Mouse (Mus musculus) neural tube, embryonic 11.5 days (tissue): ENCODE measurements at regions not wholly inside any gene's neighbourhood (a gene's known extent, or its start where the extent isn't known, plus 50 kb on each side); places are given as distances from the start of the nearest gene placed in this dataset.

ENCODE experiments used
- ATAC-seq: fragments of 200-750 bp; cut with Nextera tagmentation; 2 replicates; pipeline ENCODE4 v1.8.0; 2017; ENCODE audit warnings: moderate number of reproducible peaks, mild to moderate bottlenecking, moderate TSS enrichment, moderate library complexity; ENCODE audit not compliant: insufficient read depth, low FRiP score, low TSS enrichment
- DNase-seq: peaks from one replicate; pipeline ENCODE4 v3.0.0-alpha.2; 2015; ENCODE audit warnings: low spot score
- H3K27ac ChIP-seq: fragments of 300-500 bp; sonication (generic); 2 replicates; pipeline ENCODE4 v1.5.1; 2014; ENCODE audit warnings: low read depth, mild to moderate bottlenecking, low read length
- H3K27me3 ChIP-seq: fragments of 300-500 bp; sonication (generic); 2 replicates; pipeline ENCODE4 v1.6.1; 2014; ENCODE audit warnings: mild to moderate bottlenecking, low read length, mixed read lengths; ENCODE audit not compliant: control insufficient read depth, insufficient read depth
- H3K36me3 ChIP-seq: fragments of 300-500 bp; sonication (generic); 2 replicates; pipeline ENCODE4 v1.6.1; 2014; ENCODE audit warnings: mild to moderate bottlenecking, low read length, moderate library complexity, mixed read lengths; ENCODE audit not compliant: control insufficient read depth, insufficient read depth
- H3K4me1 ChIP-seq: fragments of 300-500 bp; sonication (generic); 2 replicates; pipeline ENCODE4 v1.6.1; 2014; ENCODE audit warnings: low read length, mixed read lengths; ENCODE audit not compliant: control insufficient read depth, insufficient read depth
- H3K4me2 ChIP-seq: fragments of 300-500 bp; sonication (generic); 2 replicates; pipeline ENCODE4 v1.6.1; 2014; ENCODE audit warnings: low read depth, mild to moderate bottlenecking, moderate library complexity
- H3K4me3 ChIP-seq: fragments of 300-500 bp; sonication (generic); 2 replicates; pipeline ENCODE4 v1.5.1; 2014; ENCODE audit warnings: low read depth, low read length
- H3K9ac ChIP-seq: fragments of 300-500 bp; sonication (generic); 2 replicates; pipeline ENCODE4 v1.6.1; 2014; ENCODE audit warnings: mild to moderate bottlenecking, low read length
- H3K9me3 ChIP-seq: fragments of 300-500 bp; sonication (generic); 2 replicates; pipeline ENCODE4 v1.6.1; 2016; ENCODE audit warnings: low read length; ENCODE audit not compliant: control insufficient read depth
- WGBS: fragments of 180-500 bp; shearing (Covaris S2); extraction: QIAGEN DNeasy Blood & Tissue Kit; methylation state at CpG from one replicate; pipeline ENCODE4 v1.1.7; 2014; 5-methylcytosine and 5-hydroxymethylcytosine counted together

GRCm38 (mm10) chr2:146611886-146612521 lies 99.9 kb upstream of the Ralgapa2 start:
- no peaks in the 10 kb centered on the region for H3K36me3 ChIP-seq
- ATAC-seq, result no peak
- WGBS, result 43% methylated on average over 6 of the region's 6 CpGs

DNA sequence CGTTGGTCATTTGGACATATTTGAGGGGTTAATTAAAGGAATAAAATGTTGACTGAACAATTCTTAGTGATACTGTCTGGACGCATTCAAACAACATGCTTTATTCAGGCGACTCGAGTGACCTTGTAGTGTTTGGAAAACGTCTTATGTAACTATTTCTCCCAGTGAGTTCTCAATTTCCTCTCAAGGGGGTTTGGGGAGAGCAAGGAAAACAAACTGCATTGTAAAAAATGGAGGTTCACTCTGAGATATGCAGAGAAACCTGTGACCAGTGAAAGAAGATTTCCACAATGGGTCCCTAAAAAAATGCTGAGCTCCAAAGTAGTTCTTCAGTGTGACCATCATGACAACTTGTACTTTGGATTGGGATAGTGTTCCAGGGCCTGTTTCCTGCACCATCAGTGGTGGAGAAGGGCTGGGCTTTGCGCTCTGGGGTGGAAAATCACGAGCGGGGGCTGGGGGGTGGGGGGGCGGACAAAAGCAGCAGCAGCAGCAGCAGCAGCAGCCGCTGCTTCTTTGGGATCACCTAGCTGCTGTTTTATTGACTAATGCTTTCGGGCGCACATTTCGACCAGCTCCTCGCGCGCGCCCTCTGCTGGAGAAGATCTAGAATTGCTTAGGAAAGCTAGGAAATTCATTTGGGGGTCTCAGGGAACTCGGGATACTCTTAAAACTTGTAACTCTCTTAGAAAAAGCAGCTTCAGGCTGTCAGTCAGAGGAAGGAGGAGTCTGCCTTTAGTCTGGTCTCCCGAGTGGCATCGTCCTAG lies 100.6 kb upstream of the Ralgapa2 start:
- H3K9me3 ChIP-seq, result no peaks in the 10 kb centered on the region
- WGBS, result 8% methylated on average over 20 of the region's 20 CpGs
- DNase-seq, result peak; percentile 69
- H3K4me1 ChIP-seq, result no peaks in the 10 kb centered on the region
- no peaks in the 10 kb centered on the region for H3K27me3 ChIP-seq
- H3K27ac ChIP-seq, result no peak overlapping the region
- no peaks in the 10 kb centered on the region for H3K36me3 ChIP-seq
- ATAC-seq, result no peak
- peak overlapping the region; percentile 35 for H3K4me2 ChIP-seq
- H3K4me3 ChIP-seq, result peak overlapping the region; percentile 20; the same call in 1 of the 2 replicates
- H3K9ac ChIP-seq, result no peak overlapping the region

More at GRCm38 (mm10) chr2:146611886-146612521, 99.9 kb upstream of the Ralgapa2 start:
- Histone ChIP-seq H3K9ac (no peak overlapping the region), H3K4me1 (no peaks in the 10 kb centered on the region), H3K27me3 (no peaks in the 10 kb centered on the region), H3K4me3 (no peak overlapping the region), H3K9me3 (no peaks in the 10 kb centered on the region), H3K27ac (no peak overlapping the region), H3K4me2 (no peak overlapping the region)
- peak; percentile 82 for DNase-seq

DNA sequence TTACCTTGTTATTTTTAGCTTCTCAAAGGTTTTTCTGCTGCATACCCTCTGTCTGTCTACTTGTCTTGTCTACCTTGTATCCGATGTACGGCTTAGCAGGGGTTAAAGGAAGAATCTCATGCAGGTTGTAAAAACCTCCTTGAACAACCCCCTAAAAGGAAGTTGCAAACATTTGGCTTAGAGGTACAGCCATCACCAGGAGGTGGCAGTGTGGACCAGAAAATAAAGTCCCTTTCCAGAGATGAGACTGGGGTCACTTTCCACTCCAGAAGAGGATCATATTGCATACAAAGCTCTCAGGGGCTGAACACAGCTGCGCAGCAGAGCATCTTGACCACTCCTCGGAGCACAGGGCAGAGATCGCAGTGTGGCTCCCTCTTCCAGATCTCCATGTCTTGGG lies 109.0 kb upstream of the Ralgapa2 start:
- Histone ChIP-seq H3K27ac (no peak overlapping the region), H3K9me3 (no peaks in the 10 kb centered on the region), H3K36me3 (no peaks in the 10 kb centered on the region), H3K27me3 (no peaks in the 10 kb centered on the region), H3K4me2 (no peak overlapping the region), H3K9ac (no peak overlapping the region), H3K4me1 (no peaks in the 10 kb centered on the region), H3K4me3 (no peak overlapping the region)
- 11% methylated on average over 5 of the region's 5 CpGs for WGBS
- ATAC-seq (0 out of 2 replicates have a peak, but pooled peaks have one; percentile 17), DNase-seq (peak; percentile 73)

GRCm38 (mm10) chr2:146623052-146623451 lies 110.9 kb upstream of the Ralgapa2 start:
- no peak overlapping the region for H3K4me2 ChIP-seq
- no peaks in the 10 kb centered on the region for H3K9me3 ChIP-seq
- H3K27me3 ChIP-seq, result no peaks in the 10 kb centered on the region
- WGBS, result 95% methylated on average over 1 of the region's 1 CpGs
- H3K36me3 ChIP-seq, result no peaks in the 10 kb centered on the region
- H3K4me1 ChIP-seq, result no peaks in the 10 kb centered on the region
- no peak overlapping the region for H3K9ac ChIP-seq
- no peak for ATAC-seq
- no peak overlapping the region for H3K4me3 ChIP-seq
- no peak overlapping the region for H3K27ac ChIP-seq
- DNase-seq, result no peak

- Histone ChIP-seq H3K4me3 (no peak overlapping the region), H3K36me3 (no peaks in the 10 kb centered on the region), H3K27me3 (no peaks in the 10 kb centered on the region), H3K9ac (no peak overlapping the region), H3K4me1 (no peaks in the 10 kb centered on the region), H3K27ac (no peak overlapping the region), H3K9me3 (no peaks in the 10 kb centered on the region), H3K4me2 (no peak overlapping the region)
- WGBS, result 42% methylated on average over 5 of the region's 5 CpGs
- DNase-seq (no peak), ATAC-seq (no peak)
These were observed 112.1 kb upstream of the Ralgapa2 start for GRCm38 (mm10) chr2:146624207-146624606.

DNA sequence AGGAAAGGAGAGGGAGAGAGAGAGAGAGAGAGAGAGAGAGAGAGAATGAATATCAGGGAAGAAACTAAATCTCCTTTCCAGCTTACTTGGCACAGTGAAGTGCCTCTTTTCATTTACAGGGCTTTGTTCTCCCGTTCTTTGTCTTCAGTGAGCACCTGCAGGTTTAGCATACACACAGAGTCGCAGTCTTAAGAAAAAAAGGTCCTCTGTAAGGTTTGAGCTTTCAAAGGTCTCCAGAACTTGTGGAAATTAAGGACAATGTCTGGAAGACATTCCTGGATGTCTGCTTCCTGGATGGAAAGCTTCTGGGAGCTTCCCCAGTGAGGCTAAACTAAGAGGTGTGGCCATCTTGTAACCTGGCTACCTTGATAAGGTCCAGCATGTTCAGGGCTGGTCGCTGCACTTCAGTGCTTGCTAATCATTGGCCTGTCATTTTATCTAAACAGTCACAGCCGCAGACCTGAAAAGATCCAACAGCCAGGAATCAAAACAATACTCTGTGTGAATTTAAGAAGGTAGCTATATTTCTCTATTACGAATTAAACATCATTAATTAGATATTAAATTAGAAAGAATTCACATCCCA lies 113.1 kb upstream of the Ralgapa2 start:
- no peaks in the 10 kb centered on the region for H3K27me3 ChIP-seq
- DNase-seq, result no peak
- H3K9ac ChIP-seq, result no peak overlapping the region

DNA sequence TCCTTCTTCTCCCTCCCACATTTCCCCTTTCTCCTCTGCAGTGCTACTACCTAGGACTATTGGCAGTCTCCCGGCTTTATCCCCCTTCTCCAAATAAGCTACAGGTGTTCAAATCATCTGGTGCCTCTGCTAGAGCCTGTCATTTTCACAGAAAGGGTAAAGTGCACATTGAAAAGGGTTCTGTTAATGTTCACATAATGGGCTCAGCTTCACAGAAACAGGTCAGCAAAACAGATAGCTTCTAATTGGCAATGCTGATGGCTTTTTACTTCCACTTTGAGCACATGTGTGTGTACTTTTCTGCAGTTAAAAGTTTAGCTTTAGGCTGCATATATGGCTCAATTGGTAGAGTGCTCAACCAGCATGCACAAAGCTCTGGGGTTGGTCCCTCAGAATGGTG lies 114.4 kb upstream of the Ralgapa2 start:
- no peaks in the 10 kb centered on the region for H3K9me3 ChIP-seq
- no peak overlapping the region for H3K27ac ChIP-seq
- H3K36me3 ChIP-seq, result no peaks in the 10 kb centered on the region
- H3K27me3 ChIP-seq, result no peaks in the 10 kb centered on the region
- WGBS, result 72% methylated on average over 1 of the region's 1 CpGs
- ATAC-seq (no peak), DNase-seq (no peak)
- H3K4me1 ChIP-seq, result no peaks in the 10 kb centered on the region
- no peak overlapping the region for H3K4me3 ChIP-seq
- H3K4me2 ChIP-seq, result no peak overlapping the region
- H3K9ac ChIP-seq, result no peak overlapping the region

More for the DNA sequence above, 113.1 kb upstream of the Ralgapa2 start:
- 57% methylated on average over 5 of the region's 5 CpGs for WGBS
- H3K4me1 ChIP-seq, result no peaks in the 10 kb centered on the region
- H3K36me3 ChIP-seq, result no peaks in the 10 kb centered on the region
- no peak overlapping the region for H3K27ac ChIP-seq
- H3K9me3 ChIP-seq, result no peaks in the 10 kb centered on the region
- no peak for ATAC-seq
- H3K4me3 ChIP-seq, result no peak overlapping the region
- H3K4me2 ChIP-seq, result no peak overlapping the region

DNA sequence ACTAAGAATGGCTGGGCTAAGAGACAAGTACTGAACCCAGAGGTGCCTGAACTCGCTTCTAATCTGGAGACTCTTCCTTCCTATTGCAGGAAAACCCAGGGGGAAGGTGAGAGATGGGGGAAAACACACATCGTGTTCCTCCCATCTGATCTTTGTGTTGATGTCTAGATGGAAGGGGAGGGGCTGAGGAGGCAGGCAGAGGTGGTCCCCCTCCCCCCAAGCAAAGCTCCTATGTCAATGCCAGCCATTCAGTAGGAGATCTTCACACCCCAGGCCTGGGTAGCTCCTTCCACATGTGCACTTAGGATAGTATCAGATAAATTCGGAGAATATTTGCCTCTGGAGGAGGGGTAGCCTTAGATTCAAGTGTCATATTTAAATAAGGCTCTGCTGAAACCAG lies 118.0 kb upstream of the Ralgapa2 start:
- H3K9ac ChIP-seq, result no peak overlapping the region
- no peaks in the 10 kb centered on the region for H3K36me3 ChIP-seq
- H3K27ac ChIP-seq, result no peak overlapping the region
- H3K4me3 ChIP-seq, result no peak overlapping the region
- H3K9me3 ChIP-seq, result no peaks in the 10 kb centered on the region
- ATAC-seq, result no peak
- 70% methylated on average over 3 of the region's 3 CpGs for WGBS
- H3K4me2 ChIP-seq, result no peak overlapping the region
- H3K4me1 ChIP-seq, result no peaks in the 10 kb centered on the region
- no peak for DNase-seq
- peaks cover 2% of the 10 kb centered on the region; the same call in 1 of the 2 replicates for H3K27me3 ChIP-seq
